Mouse (Mus musculus) thymus, adult 2 months (tissue): ENCODE data around the gene Pnpla5.

Experiments used
- CTCF ChIP-seq: fragments of 200-500 bp; IDR thresholded peaks from 2 replicates; pipeline ENCODE4 v1.5.1; 2012; ENCODE audit warnings: mild to moderate bottlenecking, control low read depth, low read length, moderate library complexity, borderline replicate concordance; ENCODE audit not compliant: control insufficient read depth, poor library complexity, insufficient read depth; ENCODE audit errors: extremely low read depth
- POLR2A ChIP-seq: fragments of 200-500 bp; IDR thresholded peaks from 2 replicates; pipeline ENCODE4 v1.6.1; 2012; ENCODE audit warnings: mild to moderate bottlenecking, low read length, control low read depth, moderate library complexity; ENCODE audit not compliant: control insufficient read depth, poor library complexity, insufficient read depth; ENCODE audit errors: extremely low read depth

- TF ChIP-seq POLR2A (no peak), CTCF (no peak)
These were observed 3.9 kb upstream of the Pnpla5 start for GRCm38 (mm10) chr15:84126871-84127270.
